Mouse (Mus musculus): ENCODE results near the gene Sf1.

- TF ChIP-seq CTCF (IDR thresholded peaks at IDR 0.05; ENCODE audit: borderline replicate concordance, extremely low read depth, insufficient read depth, insufficient read length) (no peak), POLR2A (IDR thresholded peaks at IDR 0.05; ENCODE audit: borderline replicate concordance, extremely low read depth, insufficient read depth, insufficient read length, poor library complexity, severe bottlenecking) (no peak)
Observed at GRCm38 (mm10) chr19:6409936-6410335, 46.4 kb downstream of the Sf1 start.
